Comparison of ENCODE assay signal across 8 mouse cellular contexts in the genomic region with DNA sequence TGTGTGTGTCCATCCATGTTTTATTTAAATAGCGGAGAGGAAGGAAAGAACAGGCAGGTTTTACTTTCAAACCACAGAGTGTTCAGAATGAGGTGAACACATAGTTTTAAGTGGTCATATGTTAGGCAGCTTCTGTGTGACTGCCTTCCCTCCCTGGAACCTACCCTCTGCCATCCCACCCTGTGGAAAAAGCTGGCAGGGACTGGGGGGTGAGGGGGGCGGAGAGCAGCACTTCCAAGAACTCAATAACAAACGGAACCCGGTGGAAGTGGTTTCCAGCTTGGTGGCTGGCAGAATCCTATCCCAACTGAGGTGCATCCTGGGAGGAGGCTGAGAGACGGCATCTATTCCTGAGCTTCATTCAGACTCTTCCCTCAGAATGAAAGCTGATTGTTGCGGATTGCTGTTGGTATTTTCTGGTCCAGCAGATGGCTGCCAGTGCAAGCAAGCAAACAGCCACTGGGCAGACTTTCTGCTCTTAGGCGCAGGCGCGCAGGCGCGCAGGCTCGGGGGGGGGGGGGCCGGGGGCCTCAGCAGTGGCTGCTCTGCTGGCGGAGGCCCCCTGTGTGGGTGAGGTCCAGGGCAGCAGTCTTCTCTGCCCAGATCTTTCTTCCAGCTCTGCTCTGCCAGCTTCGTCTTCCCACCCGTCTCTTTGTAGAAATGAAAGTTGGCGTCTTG. TPM values are rescaled to one million over a fixed set of nuclear protein-coding genes. Genes with fewer than 3 reads are reported as not detected.
A peak's percentile ranks its signal among the peaks of the same experiment; 100 is the strongest.
DNase-seq lines count a peak whose midpoint lies in the region; ATAC-seq lines count a peak whose summit lies in the region.

No protein-coding gene starts in this region.

- ATAC-seq in kidney, embryonic 15.5 days (replicated peaks; ENCODE audit: low FRiP score), result peak; percentile 74
- peak; percentile 63 for ATAC-seq in monocyte, adult 5-6 weeks (replicated peaks; ENCODE audit: insufficient number of reproducible peaks, low FRiP score, low TSS enrichment, poor library complexity, severe bottlenecking)

- H3K4me1 ChIP-seq in heart, embryonic 10.5 days, result peaks cover 56% of the 10 kb centered on the region
- H3K4me1 ChIP-seq in kidney, embryonic 15.5 days, result peaks cover 16% of the 10 kb centered on the region; the same call in 1 of the 2 replicates

- H3K36me3 ChIP-seq in heart, embryonic 10.5 days, result peaks cover 70% of the 10 kb centered on the region
- H3K36me3 ChIP-seq in kidney, embryonic 15.5 days, result no peaks in the 10 kb centered on the region

- H3K27me3 ChIP-seq in heart, embryonic 10.5 days (ENCODE audit: insufficient read depth, poor library complexity, severe bottlenecking), result no peaks in the 10 kb centered on the region
- H3K27me3 ChIP-seq in kidney, embryonic 15.5 days, result no peaks in the 10 kb centered on the region

- 45% methylated on average over 14 of the region's 17 CpGs for WGBS in heart, embryonic 10.5 days
- 40% methylated on average over 17 of the region's 17 CpGs for WGBS in kidney, embryonic 15.5 days

- peak overlapping the region; percentile 66; the same call in 1 of the 2 replicates for H3K27ac ChIP-seq in heart, embryonic 10.5 days
- H3K27ac ChIP-seq in kidney, embryonic 15.5 days, result peak overlapping the region; percentile 70

- peak overlapping the region; percentile 33; the same call in 1 of the 2 replicates for H3K9ac ChIP-seq in kidney, embryonic 15.5 days

- DNase-seq in gastrocnemius, postnatal 10 days, result peak; percentile 43
- no peak for DNase-seq in gastrocnemius, adult 8-10 months (ENCODE audit: low spot score in 2 of 2)
- DNase-seq in cerebellum, postnatal 25 days, result peak; percentile 69 to 74
- peak; percentile 76 for DNase-seq in heart, embryonic 10.5 days (ENCODE audit: low spot score)
- peak; percentile 66 for DNase-seq in liver
- DNase-seq in thymus, postnatal 0 days (ENCODE audit: low spot score), result peak; percentile 62

- no peaks in the 10 kb centered on the region for H3K9me3 ChIP-seq in heart, embryonic 10.5 days
- no peaks in the 10 kb centered on the region for H3K9me3 ChIP-seq in kidney, embryonic 15.5 days (replicated peaks)

- H3K4me2 ChIP-seq in kidney, embryonic 15.5 days, result peak overlapping the region; percentile 55

- H3K4me3 ChIP-seq in heart, embryonic 10.5 days, result peak overlapping the region; percentile 34
- H3K4me3 ChIP-seq in kidney, embryonic 15.5 days (replicated peaks), result peak overlapping the region; percentile 32

RNA-seq across cellular contexts. Expression of a gene that starts 14.3 kb away (rescaled TPM):
- 10 to 100 TPM; 56.0 to 67.3 TPM for total RNA-seq in gastrocnemius, postnatal 10 days (2021)
- total RNA-seq in gastrocnemius, adult 8-10 months (2022), result 10 to 100 TPM; 55.3 to 81.4 (median 68.5) TPM
- polyA plus RNA-seq in heart, embryonic 10.5 days (2016; fragmentation: Nextera tagmentation; extraction: Ambion mirVana), result 230 and 378 TPM in 2 replicates
- polyA plus RNA-seq in kidney, embryonic 15.5 days (2015; fragmentation: Nextera tagmentation; extraction: Ambion mirVana), result 1.1 and 5.7 TPM in 2 replicates
- not detected in 3 replicates for total RNA-seq in monocyte, adult 5-6 weeks (2017)
- 0.30 and 0.87 TPM in 2 replicates for polyA plus RNA-seq in thymus, postnatal 0 days (2015; fragmentation: Nextera tagmentation; extraction: Ambion mirVana)

RNA-seq across cellular contexts. Expression of a gene that starts 29.5 kb away (rescaled TPM):
- total RNA-seq in gastrocnemius, postnatal 10 days (2021), result not detected
- not detected for total RNA-seq in gastrocnemius, adult 8-10 months (2022)
- 1.3 and 4.6 TPM in 2 replicates for polyA plus RNA-seq in heart, embryonic 10.5 days (2016; fragmentation: Nextera tagmentation; extraction: Ambion mirVana)
- not detected in 2 replicates for polyA plus RNA-seq in kidney, embryonic 15.5 days (2015; fragmentation: Nextera tagmentation; extraction: Ambion mirVana)
- not detected in 3 replicates for total RNA-seq in monocyte, adult 5-6 weeks (2017)
- not detected in 2 replicates for polyA plus RNA-seq in thymus, postnatal 0 days (2015; fragmentation: Nextera tagmentation; extraction: Ambion mirVana)

RNA-seq across cellular contexts. Expression of a gene that starts 29.5 kb away (rescaled TPM):
- total RNA-seq in gastrocnemius, postnatal 10 days (2021), result 100 to 1,000 TPM; 127 to 139 TPM
- total RNA-seq in gastrocnemius, adult 8-10 months (2022), result 100 to 1,000 TPM; 115 to 194 (median 149) TPM
- 287 and 339 TPM in 2 replicates for polyA plus RNA-seq in heart, embryonic 10.5 days (2016; fragmentation: Nextera tagmentation; extraction: Ambion mirVana)
- polyA plus RNA-seq in kidney, embryonic 15.5 days (2015; fragmentation: Nextera tagmentation; extraction: Ambion mirVana), result 167 and 189 TPM in 2 replicates
- total RNA-seq in monocyte, adult 5-6 weeks (2017), result 312 to 519 TPM (median 389 TPM) in 3 replicates
- polyA plus RNA-seq in thymus, postnatal 0 days (2015; fragmentation: Nextera tagmentation; extraction: Ambion mirVana), result 322 and 349 TPM in 2 replicates

RNA-seq across cellular contexts. Expression of a gene that starts 34.4 kb away (rescaled TPM):
- total RNA-seq in gastrocnemius, postnatal 10 days (2021), result under 1 TPM in 1 of 2 experiments, not detected in 1; 0.11 TPM
- not detected for total RNA-seq in gastrocnemius, adult 8-10 months (2022)
- polyA plus RNA-seq in heart, embryonic 10.5 days (2016; fragmentation: Nextera tagmentation; extraction: Ambion mirVana), result 0.06 and 0.12 TPM in 2 replicates
- 0.14 and 0.27 TPM in 2 replicates for polyA plus RNA-seq in kidney, embryonic 15.5 days (2015; fragmentation: Nextera tagmentation; extraction: Ambion mirVana)
- total RNA-seq in monocyte, adult 5-6 weeks (2017), result 0.21 TPM in 1 of 3 replicates, not detected in the others
- polyA plus RNA-seq in thymus, postnatal 0 days (2015; fragmentation: Nextera tagmentation; extraction: Ambion mirVana), result 0.10 and 0.20 TPM in 2 replicates

RNA-seq across cellular contexts. Expression of a gene that starts 56.6 kb away (rescaled TPM):
- total RNA-seq in gastrocnemius, postnatal 10 days (2021), result 1 to 10 TPM; 1.4 to 1.6 TPM
- total RNA-seq in gastrocnemius, adult 8-10 months (2022), result 1 to 10 TPM; 2.5 to 4.7 (median 3.6) TPM
- 0.19 and 0.37 TPM in 2 replicates for polyA plus RNA-seq in heart, embryonic 10.5 days (2016; fragmentation: Nextera tagmentation; extraction: Ambion mirVana)
- polyA plus RNA-seq in kidney, embryonic 15.5 days (2015; fragmentation: Nextera tagmentation; extraction: Ambion mirVana), result 3.9 and 4.2 TPM in 2 replicates
- total RNA-seq in monocyte, adult 5-6 weeks (2017), result not detected in 3 replicates
- polyA plus RNA-seq in thymus, postnatal 0 days (2015; fragmentation: Nextera tagmentation; extraction: Ambion mirVana), result 2.2 and 2.8 TPM in 2 replicates

Comparison
In these comparisons a context has a peak if more than half of its experiments do, and no peak if none do; other contexts are left out.
1. DNase-seq: peak in gastrocnemius, postnatal 10 days (single experiment), cerebellum, postnatal 25 days (2 of 2), heart, embryonic 10.5 days (single experiment), liver (single experiment) and thymus, postnatal 0 days (single experiment); none in gastrocnemius, adult 8-10 months (0 of 2).
2. RNA of a gene that starts 14.3 kb away (total RNA-seq): 55.3 to 81.4 TPM in gastrocnemius, adult 8-10 months and 56.0 to 67.3 TPM in gastrocnemius, postnatal 10 days; not detected in monocyte, adult 5-6 weeks; every median in the first group is over 10 times any median in the second.